Mouse (Mus musculus): ENCODE data around the gene Cnih3. TPM values are rescaled to one million over a fixed set of nuclear protein-coding genes. Genes with fewer than 3 reads are reported as not detected.

Gene Cnih3
- polyA plus RNA-seq, 1 experiment from 2014 or later = 9.6 TPM

GRCm38 (mm10) chr1:181381410-181382010 lies 29.1 kb downstream of the Cnih3 start:
- no peak overlapping the region for H3K4me3 ChIP-seq
- no peaks in the 10 kb centered on the region for H3K27me3 ChIP-seq
- no peak overlapping the region for H3K27ac ChIP-seq (replicated peaks)
- 75% methylated on average over 12 of the region's 12 CpGs for WGBS
- ATAC-seq (ENCODE audit: low read depth) = no peak
- H3K9ac ChIP-seq = no peak overlapping the region
- H3K4me1 ChIP-seq (replicated peaks) = peaks cover 11% of the 10 kb centered on the region
- no peak overlapping the region for H3K4me2 ChIP-seq
- H3K36me3 ChIP-seq = no peaks in the 10 kb centered on the region
- no peaks in the 10 kb centered on the region for H3K9me3 ChIP-seq

DNA sequence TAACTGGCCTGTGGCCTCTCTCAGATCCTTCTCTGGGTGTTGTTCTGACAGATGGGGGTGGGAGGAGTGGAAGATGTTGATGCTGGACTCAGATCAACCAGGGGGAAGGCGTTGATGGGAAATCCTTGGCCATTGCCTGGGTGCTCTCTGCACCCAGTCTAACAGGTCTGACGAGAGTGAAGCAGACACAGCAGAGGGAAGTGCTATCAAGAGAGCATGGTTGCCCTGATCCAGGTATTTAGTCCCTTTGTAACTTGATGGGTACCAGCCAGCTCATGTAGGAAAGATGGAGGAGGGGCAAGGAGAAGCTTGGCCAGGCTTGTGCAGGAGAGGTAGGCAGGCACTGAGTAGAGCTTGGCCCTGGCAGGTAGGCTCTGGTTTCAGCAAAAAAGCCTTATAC lies 36.8 kb downstream of the Cnih3 start:
- H3K9me3 ChIP-seq = no peaks in the 10 kb centered on the region
- H3K4me3 ChIP-seq = no peak overlapping the region
- H3K4me2 ChIP-seq = no peak overlapping the region
- no peaks in the 10 kb centered on the region for H3K27me3 ChIP-seq
- no peak for ATAC-seq (ENCODE audit: low read depth)
- no peak overlapping the region for H3K27ac ChIP-seq (replicated peaks)
- peaks cover 12% of the 10 kb centered on the region for H3K4me1 ChIP-seq (replicated peaks)
- no peaks in the 10 kb centered on the region for H3K36me3 ChIP-seq
- WGBS = 90% methylated on average over 2 of the region's 2 CpGs
- no peak overlapping the region for H3K9ac ChIP-seq

GRCm38 (mm10) chr1:181392489-181392888 lies 40.1 kb downstream of the Cnih3 start:
- Histone ChIP-seq H3K27ac (replicated peaks) (no peak overlapping the region), H3K27me3 (no peaks in the 10 kb centered on the region), H3K9me3 (no peaks in the 10 kb centered on the region), H3K9ac (no peak overlapping the region), H3K36me3 (no peaks in the 10 kb centered on the region), H3K4me1 (replicated peaks) (peaks cover 12% of the 10 kb centered on the region), H3K4me3 (no peak overlapping the region), H3K4me2 (no peak overlapping the region)
- WGBS = 91% methylated on average over 2 of the region's 2 CpGs
- no peak for ATAC-seq (ENCODE audit: low read depth)

DNA sequence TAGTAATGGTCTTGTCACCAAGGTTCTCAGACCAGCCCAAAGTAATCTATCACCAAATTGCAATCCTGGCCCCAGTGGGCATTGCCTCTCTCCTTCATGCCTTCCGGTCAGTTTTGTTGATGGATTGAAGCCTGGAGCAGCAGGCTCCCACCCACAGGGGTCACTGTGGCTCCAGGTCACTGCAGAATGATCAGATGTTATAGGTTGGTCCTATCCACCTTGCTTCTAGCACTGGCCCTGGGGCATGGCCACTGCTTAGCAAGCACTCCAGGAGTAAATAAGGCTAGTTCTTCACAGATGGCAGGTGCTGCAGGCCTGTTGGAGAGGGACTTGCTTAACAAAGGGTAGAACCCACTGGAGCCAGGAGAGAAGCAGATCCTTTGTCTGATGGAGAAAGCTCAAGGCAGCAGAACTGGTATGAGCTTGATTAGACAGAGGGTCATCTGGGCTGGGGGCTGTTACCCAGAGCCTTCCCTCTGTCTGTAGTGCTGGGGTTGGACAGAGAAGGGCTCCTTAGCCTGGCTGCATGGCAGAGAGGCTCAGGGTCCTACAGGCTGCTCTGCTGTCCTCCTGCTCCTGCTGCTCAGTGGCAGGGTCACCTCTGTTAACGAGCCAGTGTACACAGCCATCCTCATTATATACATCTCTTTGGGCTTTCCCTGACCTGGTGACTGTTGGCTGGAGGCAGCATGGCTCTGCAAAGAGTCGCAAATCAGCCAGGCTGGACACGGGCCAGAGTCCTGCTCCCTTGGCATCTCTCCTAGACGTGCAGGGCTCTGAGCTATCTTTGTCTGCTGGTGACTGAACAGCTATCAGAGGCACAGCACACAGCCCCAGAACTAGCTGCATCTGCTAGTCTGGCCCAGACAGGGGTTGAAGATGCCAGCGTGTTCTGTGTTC lies 41.1 kb downstream of the Cnih3 start:
- peak; percentile 86 for ATAC-seq (ENCODE audit: low read depth)
- Histone ChIP-seq H3K4me3 (no peak overlapping the region), H3K9ac (no peak overlapping the region), H3K27me3 (no peaks in the 10 kb centered on the region), H3K4me2 (no peak overlapping the region), H3K9me3 (peaks cover 1% of the 10 kb centered on the region; the same call in 1 of the 2 replicates), H3K36me3 (no peaks in the 10 kb centered on the region), H3K27ac (replicated peaks) (0 out of 2 replicates have a peak overlapping the region, but pooled peaks have one; percentile 33), H3K4me1 (replicated peaks) (peaks cover 12% of the 10 kb centered on the region)
- 39% methylated on average over 6 of the region's 6 CpGs for WGBS

- Histone ChIP-seq H3K4me1 (replicated peaks) (peaks cover 12% of the 10 kb centered on the region), H3K27me3 (no peaks in the 10 kb centered on the region), H3K9ac (no peak overlapping the region), H3K4me3 (no peak overlapping the region), H3K36me3 (no peaks in the 10 kb centered on the region), H3K4me2 (no peak overlapping the region), H3K27ac (replicated peaks) (no peak overlapping the region), H3K9me3 (peaks cover 3% of the 10 kb centered on the region; the same call in 1 of the 2 replicates)
- WGBS = 87% methylated on average over 6 of the region's 6 CpGs
- no peak for ATAC-seq (ENCODE audit: low read depth)
Observed at GRCm38 (mm10) chr1:181395234-181395828, 42.9 kb downstream of the Cnih3 start.

DNA sequence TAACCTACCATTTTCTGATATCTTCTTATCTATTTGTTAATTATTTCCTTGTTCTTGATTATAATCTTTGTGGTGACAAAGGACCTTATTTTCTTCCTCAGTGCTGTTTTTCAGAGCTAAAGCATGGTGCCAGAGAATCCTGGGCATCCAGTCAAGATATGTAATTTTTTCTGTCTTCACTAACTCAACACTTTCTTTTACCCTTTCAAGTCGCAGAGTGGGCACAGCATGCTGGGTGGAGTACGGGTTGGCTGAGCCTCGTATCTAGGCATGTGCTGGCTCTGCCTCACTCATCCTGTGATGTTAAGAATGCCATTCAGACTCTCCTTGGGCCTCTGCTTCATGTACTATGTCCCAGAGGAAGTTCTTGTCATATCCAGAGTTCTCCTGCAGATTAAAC lies 46.8 kb downstream of the Cnih3 start:
- H3K27me3 ChIP-seq = no peaks in the 10 kb centered on the region
- no peaks in the 10 kb centered on the region for H3K4me1 ChIP-seq (replicated peaks)
- no peaks in the 10 kb centered on the region for H3K36me3 ChIP-seq
- H3K4me3 ChIP-seq = no peak overlapping the region
- H3K9ac ChIP-seq = no peak overlapping the region
- 89% methylated on average over 3 of the region's 3 CpGs for WGBS
- no peak for ATAC-seq (ENCODE audit: low read depth)
- H3K9me3 ChIP-seq = peaks cover 3% of the 10 kb centered on the region; the same call in 1 of the 2 replicates
- H3K4me2 ChIP-seq = no peak overlapping the region
- no peak overlapping the region for H3K27ac ChIP-seq (replicated peaks)

GRCm38 (mm10) chr1:181403056-181403455 lies 50.6 kb downstream of the Cnih3 start:
- no peak overlapping the region for H3K4me2 ChIP-seq
- ATAC-seq (ENCODE audit: low read depth) = no peak
- H3K27me3 ChIP-seq = no peaks in the 10 kb centered on the region
- H3K9ac ChIP-seq = no peak overlapping the region
- H3K27ac ChIP-seq (replicated peaks) = no peak overlapping the region
- H3K4me3 ChIP-seq = no peak overlapping the region
- H3K36me3 ChIP-seq = no peaks in the 10 kb centered on the region
- H3K4me1 ChIP-seq (replicated peaks) = peaks cover 9% of the 10 kb centered on the region
- 92% methylated on average over 7 of the region's 7 CpGs for WGBS
- H3K9me3 ChIP-seq = peaks cover 3% of the 10 kb centered on the region; the same call in 1 of the 2 replicates

- no peak overlapping the region for H3K9ac ChIP-seq
- H3K4me3 ChIP-seq = no peak overlapping the region
- H3K4me1 ChIP-seq (replicated peaks) = peaks cover 29% of the 10 kb centered on the region
- 80% methylated on average over 11 of the region's 11 CpGs for WGBS
- H3K27ac ChIP-seq (replicated peaks) = 0 out of 2 replicates have a peak overlapping the region, but pooled peaks have one; percentile 46
- H3K27me3 ChIP-seq = no peaks in the 10 kb centered on the region
- no peaks in the 10 kb centered on the region for H3K36me3 ChIP-seq
- no peak for ATAC-seq (ENCODE audit: low read depth)
- no peak overlapping the region for H3K4me2 ChIP-seq
- no peaks in the 10 kb centered on the region for H3K9me3 ChIP-seq
Observed at GRCm38 (mm10) chr1:181407281-181407680, 54.9 kb downstream of the Cnih3 start.

- no peaks in the 10 kb centered on the region for H3K36me3 ChIP-seq
- H3K9ac ChIP-seq = no peak overlapping the region
- H3K9me3 ChIP-seq = no peaks in the 10 kb centered on the region
- no peaks in the 10 kb centered on the region for H3K27me3 ChIP-seq
- no peak overlapping the region for H3K4me3 ChIP-seq
- H3K4me1 ChIP-seq (replicated peaks) = peaks cover 29% of the 10 kb centered on the region
- ATAC-seq (ENCODE audit: low read depth) = peak; percentile 70
- peak overlapping the region; percentile 79 for H3K27ac ChIP-seq (replicated peaks)
- 0 out of 2 replicates have a peak overlapping the region, but pooled peaks have one; percentile 18 for H3K4me2 ChIP-seq
- WGBS = 41% methylated on average over 18 of the region's 18 CpGs
Observed at GRCm38 (mm10) chr1:181408086-181408975, 55.9 kb downstream of the Cnih3 start.

GRCm38 (mm10) chr1:181409693-181410092 lies 57.3 kb downstream of the Cnih3 start:
- Histone ChIP-seq H3K4me2 (no peak overlapping the region), H3K9ac (no peak overlapping the region), H3K27me3 (no peaks in the 10 kb centered on the region), H3K27ac (replicated peaks) (no peak overlapping the region), H3K9me3 (no peaks in the 10 kb centered on the region), H3K4me3 (no peak overlapping the region), H3K36me3 (no peaks in the 10 kb centered on the region), H3K4me1 (replicated peaks) (peaks cover 29% of the 10 kb centered on the region)
- 91% methylated on average over 9 of the region's 9 CpGs for WGBS
- no peak for ATAC-seq (ENCODE audit: low read depth)

DNA sequence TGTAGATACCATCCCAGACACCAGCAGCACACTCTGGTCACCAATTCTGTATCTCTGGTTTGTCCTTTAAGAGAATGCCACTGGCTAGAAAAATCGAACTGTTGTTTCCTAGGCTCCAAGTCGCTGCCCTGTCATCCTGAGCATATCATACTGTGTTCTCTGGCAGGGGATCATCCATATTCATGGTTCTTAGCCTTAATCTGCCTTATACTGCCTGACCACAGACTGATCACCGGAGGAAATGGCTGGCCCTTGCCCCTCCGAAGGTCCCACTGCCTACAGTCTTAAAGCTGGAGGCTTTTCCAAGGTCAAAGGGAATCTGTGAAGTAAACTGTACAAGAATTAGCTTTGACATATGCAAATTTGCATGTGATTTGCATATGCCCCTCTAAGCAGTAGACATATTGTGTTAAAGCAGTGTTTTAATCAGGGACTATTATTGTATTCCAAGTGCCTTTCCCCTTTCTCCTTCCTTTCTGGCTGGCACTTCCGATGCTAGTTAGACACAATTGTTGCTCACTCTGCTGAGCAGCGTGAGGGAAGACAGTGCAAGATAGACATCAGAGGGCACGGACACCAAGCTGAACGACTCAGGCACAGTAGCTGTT lies 58.3 kb downstream of the Cnih3 start:
- Histone ChIP-seq H3K9me3 (no peaks in the 10 kb centered on the region), H3K36me3 (no peaks in the 10 kb centered on the region), H3K27me3 (no peaks in the 10 kb centered on the region), H3K9ac (no peak overlapping the region), H3K4me1 (replicated peaks) (peaks cover 29% of the 10 kb centered on the region), H3K4me3 (no peak overlapping the region), H3K27ac (replicated peaks) (no peak overlapping the region; the same call in 1 of the 2 replicates), H3K4me2 (no peak overlapping the region)
- ATAC-seq (ENCODE audit: low read depth) = no peak
- WGBS = 54% methylated on average over 8 of the region's 8 CpGs

All from neural tube, embryonic 13.5 days (tissue).